Mouse (Mus musculus): ENCODE results near the gene Gm7544. TPM values are rescaled to one million over a fixed set of nuclear protein-coding genes. Genes with fewer than 3 reads are reported as not detected.
"Not testable (repeated sequence)": the region's sequence is repeated elsewhere in the genome, so short reads cannot be mapped to it uniquely, and the experiment has no call there.

Gene Gm7544
- polyA plus RNA-seq (2014; fragmentation: Nextera tagmentation; extraction: Ambion mirVana), result not detected in 2 replicates

DNA sequence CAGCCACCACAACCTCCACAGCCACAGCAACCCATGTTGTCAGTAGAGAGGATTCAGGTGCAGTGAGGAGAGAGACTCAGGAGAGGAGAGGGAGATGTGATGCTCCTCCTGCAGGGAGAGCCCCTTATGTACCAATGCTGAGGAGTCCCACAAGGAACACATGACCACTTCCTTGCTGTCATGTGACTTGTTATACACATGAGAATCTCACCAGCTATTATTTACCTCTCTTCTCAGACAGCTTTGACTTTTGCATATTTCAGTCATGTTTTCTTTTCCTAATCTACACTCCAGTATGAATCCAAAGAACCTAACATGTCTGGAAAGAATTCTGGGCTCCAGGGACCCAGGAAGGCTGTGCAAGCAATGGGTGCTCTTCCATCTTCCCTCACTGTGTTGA is at the start of gene Gm7544:
Gene Gm7544, minus strand, starts transcription at position 101 of the 400 bp plus-strand sequence.
- H3K9me3 ChIP-seq (ENCODE audit: low read depth, low read length); DNase-seq; H3K27me3 ChIP-seq (ENCODE audit: insufficient read depth, low read length); H3K4me3 ChIP-seq (ENCODE audit: low read depth, low read length); H3K27ac ChIP-seq (ENCODE audit: low read depth); H3K9ac ChIP-seq; H3K4me1 ChIP-seq (ENCODE audit: insufficient read depth); H3K36me3 ChIP-seq (ENCODE audit: insufficient read depth); ATAC-seq (ENCODE audit: insufficient read depth); H3K4me2 ChIP-seq: not testable (repeated sequence)

DNA sequence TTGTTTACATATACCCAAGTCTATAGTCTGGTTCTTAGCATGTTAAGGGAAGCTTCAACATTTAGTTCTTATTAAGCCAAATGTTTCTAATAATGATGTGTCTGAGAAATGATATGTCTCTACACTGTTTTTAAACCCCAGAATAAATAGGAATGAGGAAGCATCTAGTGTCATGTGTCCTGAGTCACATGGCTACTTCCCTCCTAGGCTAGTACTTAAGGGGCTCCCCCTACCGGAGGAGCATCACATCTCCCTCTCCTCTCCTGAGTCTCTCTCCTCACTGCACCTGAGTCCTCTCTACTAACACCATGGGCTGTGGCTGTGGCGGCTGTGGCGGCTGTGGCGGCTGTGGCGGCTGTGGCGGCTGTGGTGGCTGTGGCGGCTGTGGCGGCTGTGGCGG is 44.5 kb upstream of the Gm7544 start, which contains the start of gene Gm47959:
Gene Gm47959, plus strand, starts transcription at position 243 of the 400 bp plus-strand sequence.
- not testable (repeated sequence) for H3K27ac ChIP-seq (ENCODE audit: low read depth); ATAC-seq (ENCODE audit: insufficient read depth)

DNA sequence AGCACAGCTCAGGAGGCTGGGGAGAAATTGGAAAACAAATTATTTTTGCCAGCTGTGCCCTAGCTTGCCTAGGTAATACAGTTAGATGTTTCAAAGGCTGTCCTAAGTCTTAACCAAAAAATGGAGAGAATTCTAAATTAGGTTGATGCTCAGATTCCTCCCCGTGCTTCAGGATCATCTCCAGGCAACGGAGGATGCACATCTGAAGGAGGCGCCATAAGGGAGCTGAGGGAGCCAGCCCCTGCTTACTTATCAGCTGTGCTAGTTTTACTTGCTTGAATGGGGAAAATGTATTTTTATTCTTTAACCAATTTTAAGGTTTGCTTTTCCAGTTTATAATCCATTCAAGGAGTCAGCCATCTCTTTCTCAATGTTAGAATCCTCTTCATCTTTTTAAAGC is 38.1 kb upstream of the Gm7544 start:
- no peak for TF ChIP-seq CTCF (IDR thresholded peaks at IDR 0.05; ENCODE audit: low read depth)
- Histone ChIP-seq H3K4me1 (ENCODE audit: insufficient read depth) (no peaks in the 10 kb centered on the region), H3K9me3 (ENCODE audit: low read depth, low read length) (no peaks in the 10 kb centered on the region), H3K27ac (ENCODE audit: low read depth) (no peak overlapping the region), H3K4me3 (ENCODE audit: low read depth, low read length) (no peak overlapping the region), H3K9ac (no peak overlapping the region), H3K36me3 (ENCODE audit: insufficient read depth) (no peaks in the 10 kb centered on the region), H3K4me2 (no peak overlapping the region), H3K27me3 (ENCODE audit: insufficient read depth, low read length) (no peaks in the 10 kb centered on the region)
- DNase-seq, result no peak
- ATAC-seq (ENCODE audit: insufficient read depth), result no peak
- WGBS, result 79% methylated on average over 3 of the region's 3 CpGs

More for the DNA sequence above, 44.5 kb upstream of the Gm7544 start, which contains the start of gene Gm47959:
- not testable (repeated sequence) for H3K9ac ChIP-seq; H3K4me2 ChIP-seq; H3K36me3 ChIP-seq (ENCODE audit: insufficient read depth); H3K4me3 ChIP-seq (ENCODE audit: low read depth, low read length); DNase-seq; H3K9me3 ChIP-seq (ENCODE audit: low read depth, low read length); H3K27me3 ChIP-seq (ENCODE audit: insufficient read depth, low read length); H3K4me1 ChIP-seq (ENCODE audit: insufficient read depth)
- 92% methylated on average over 7 of the region's 9 CpGs for WGBS

DNA sequence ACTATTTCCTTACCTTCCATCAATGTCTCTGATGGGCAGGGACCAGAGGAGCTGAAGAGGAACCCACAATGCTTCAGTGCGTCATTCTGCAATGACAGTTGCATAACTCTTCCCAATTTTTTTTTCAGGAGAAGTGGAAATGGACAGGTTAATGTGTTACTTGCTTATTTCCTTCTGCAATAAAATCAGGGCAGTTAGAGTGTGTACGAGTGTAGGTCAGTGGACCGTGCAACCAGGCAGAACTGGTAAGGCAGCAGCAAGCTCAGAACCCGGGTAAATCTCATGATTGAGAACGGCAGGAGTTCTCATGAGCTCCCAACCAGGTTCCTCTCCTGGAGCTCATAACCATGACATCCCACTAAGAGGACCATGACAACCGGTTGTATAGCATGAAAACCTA is 36.3 kb upstream of the Gm7544 start:
- no peak for DNase-seq

GRCm38 (mm10) chr1:82991596-82991995 is 35.8 kb upstream of the Gm7544 start:
- Histone ChIP-seq H3K4me3 (ENCODE audit: low read depth, low read length) (no peak overlapping the region), H3K27me3 (ENCODE audit: insufficient read depth, low read length) (no peaks in the 10 kb centered on the region), H3K36me3 (ENCODE audit: insufficient read depth) (no peaks in the 10 kb centered on the region), H3K4me2 (no peak overlapping the region), H3K9ac (no peak overlapping the region), H3K4me1 (ENCODE audit: insufficient read depth) (no peaks in the 10 kb centered on the region), H3K9me3 (ENCODE audit: low read depth, low read length) (no peaks in the 10 kb centered on the region), H3K27ac (ENCODE audit: low read depth) (no peak overlapping the region)
- 77% methylated on average over 3 of the region's 3 CpGs for WGBS
- no peak for TF ChIP-seq CTCF (IDR thresholded peaks at IDR 0.05; ENCODE audit: low read depth)
- DNase-seq (no peak), ATAC-seq (ENCODE audit: insufficient read depth) (no peak)

More for the DNA sequence above, 36.3 kb upstream of the Gm7544 start:
- Histone ChIP-seq H3K9me3 (ENCODE audit: low read depth, low read length) (no peaks in the 10 kb centered on the region), H3K36me3 (ENCODE audit: insufficient read depth) (no peaks in the 10 kb centered on the region), H3K4me2 (no peak overlapping the region), H3K27me3 (ENCODE audit: insufficient read depth, low read length) (no peaks in the 10 kb centered on the region), H3K4me1 (ENCODE audit: insufficient read depth) (no peaks in the 10 kb centered on the region), H3K4me3 (ENCODE audit: low read depth, low read length) (no peak overlapping the region), H3K27ac (ENCODE audit: low read depth) (no peak overlapping the region), H3K9ac (no peak overlapping the region)
- no peak for ATAC-seq (ENCODE audit: insufficient read depth)
- 90% methylated on average over 6 of the region's 6 CpGs for WGBS
- no peak for TF ChIP-seq CTCF (IDR thresholded peaks at IDR 0.05; ENCODE audit: low read depth)

GRCm38 (mm10) chr1:82991062-82991461 is 35.2 kb upstream of the Gm7544 start:
- Histone ChIP-seq H3K27me3 (ENCODE audit: insufficient read depth, low read length) (no peaks in the 10 kb centered on the region), H3K4me2 (no peak overlapping the region), H3K27ac (ENCODE audit: low read depth) (no peak overlapping the region), H3K4me1 (ENCODE audit: insufficient read depth) (no peaks in the 10 kb centered on the region), H3K4me3 (ENCODE audit: low read depth, low read length) (no peak overlapping the region), H3K9ac (no peak overlapping the region), H3K36me3 (ENCODE audit: insufficient read depth) (no peaks in the 10 kb centered on the region), H3K9me3 (ENCODE audit: low read depth, low read length) (no peaks in the 10 kb centered on the region)
- TF ChIP-seq CTCF (IDR thresholded peaks at IDR 0.05; ENCODE audit: low read depth), result no peak
- DNase-seq (no peak), ATAC-seq (ENCODE audit: insufficient read depth) (no peak)
- 62% methylated on average over 4 of the region's 4 CpGs for WGBS

DNA sequence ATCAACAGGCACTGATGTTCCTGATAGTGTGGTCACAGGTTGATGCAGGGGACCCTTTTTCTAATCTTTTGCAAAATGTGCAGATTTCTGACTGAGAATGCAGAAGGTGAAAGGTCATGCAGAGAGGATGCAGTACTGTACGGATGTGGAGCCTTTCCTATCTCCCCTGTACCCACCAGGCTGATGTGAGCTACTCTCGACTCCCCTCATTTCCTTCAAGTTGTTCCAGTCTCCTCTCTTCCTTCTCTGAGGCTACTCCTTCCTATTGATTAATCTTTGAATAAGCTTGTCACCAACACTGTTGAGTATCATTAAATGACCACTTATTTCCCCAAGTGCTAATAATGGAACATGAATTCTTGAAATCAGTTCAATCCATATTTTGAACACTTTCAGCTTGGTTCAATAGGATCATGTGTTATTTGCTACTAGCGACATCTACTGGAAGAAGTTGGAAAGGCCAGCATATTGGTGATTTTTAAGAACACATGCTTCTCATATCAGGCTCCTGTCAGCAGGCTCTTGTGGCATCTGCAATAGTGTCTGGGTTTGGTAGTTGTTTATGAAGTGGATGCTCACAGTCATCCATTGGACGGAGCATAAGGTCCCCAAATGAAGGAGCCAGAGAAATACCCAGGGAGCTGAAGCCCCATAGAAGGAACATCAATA is 31.9 kb upstream of the Gm7544 start:
- no peaks in the 10 kb centered on the region for H3K36me3 ChIP-seq (ENCODE audit: insufficient read depth)
- peak; percentile 76 for TF ChIP-seq CTCF (IDR thresholded peaks at IDR 0.05; ENCODE audit: low read depth)
- WGBS, result 20% methylated on average over 4 of the region's 4 CpGs
- H3K27ac ChIP-seq (ENCODE audit: low read depth), result no peak overlapping the region
- H3K4me2 ChIP-seq, result no peak overlapping the region
- no peaks in the 10 kb centered on the region for H3K4me1 ChIP-seq (ENCODE audit: insufficient read depth)
- DNase-seq (peak; percentile 90), ATAC-seq (ENCODE audit: insufficient read depth) (peak; percentile 74; the same call in 1 of the 2 replicates)
- no peaks in the 10 kb centered on the region for H3K27me3 ChIP-seq (ENCODE audit: insufficient read depth, low read length)
- H3K9me3 ChIP-seq (ENCODE audit: low read depth, low read length), result peaks cover 6% of the 10 kb centered on the region; the same call in 1 of the 2 replicates
- H3K4me3 ChIP-seq (ENCODE audit: low read depth, low read length), result no peak overlapping the region
- H3K9ac ChIP-seq, result no peak overlapping the region

All from lung, embryonic 14.5 days (tissue).